Mouse (Mus musculus) limb, embryonic 14.5 days (tissue): ENCODE measurements at regions not wholly inside any gene's neighbourhood (a gene's known extent, or its start where the extent isn't known, plus 50 kb on each side); places are given as distances from the start of the nearest gene placed in this dataset.

ENCODE experiments used
- ATAC-seq: fragments of 200-750 bp; cut with Nextera tagmentation; 2 replicates; pipeline ENCODE4 v1.8.0; 2017; ENCODE audit warnings: low read depth, moderate number of reproducible peaks, moderate TSS enrichment; ENCODE audit not compliant: low FRiP score
- DNase-seq: peaks from one replicate; pipeline ENCODE4 v3.0.0-alpha.2; 2015; ENCODE audit warnings: low spot score
- H3K27ac ChIP-seq: fragments of 300-500 bp; sonication (generic); replicated peaks from 2 replicates; pipeline ENCODE4 v1.5.1; 2014; ENCODE audit warnings: low read depth, mild to moderate bottlenecking, low read length, moderate library complexity, mixed read lengths
- H3K27me3 ChIP-seq: fragments of 300-500 bp; sonication (generic); 2 replicates; pipeline ENCODE4 v1.6.1; 2014; ENCODE audit warnings: low read length, mixed read lengths; ENCODE audit not compliant: control insufficient read depth, insufficient read depth
- H3K36me3 ChIP-seq: fragments of 300-500 bp; sonication (generic); 2 replicates; pipeline ENCODE4 v1.6.1; 2014; ENCODE audit warnings: mild to moderate bottlenecking, low read length, moderate library complexity, mixed read lengths; ENCODE audit not compliant: control insufficient read depth, insufficient read depth
- H3K4me1 ChIP-seq: fragments of 300-500 bp; sonication (generic); 2 replicates; pipeline ENCODE4 v1.6.1; 2014; ENCODE audit warnings: antibody characterized with exemption, low read length, mixed read lengths; ENCODE audit not compliant: control insufficient read depth, insufficient read depth
- H3K4me2 ChIP-seq: fragments of 300-500 bp; sonication (generic); replicated peaks from 2 replicates; pipeline ENCODE4 v1.6.1; 2014; ENCODE audit warnings: low read depth, mild to moderate bottlenecking, low read length, moderate library complexity; ENCODE audit not compliant: severe bottlenecking
- H3K4me3 ChIP-seq: fragments of 300-500 bp; sonication (generic); replicated peaks from 2 replicates; pipeline ENCODE4 v1.5.1; 2014; ENCODE audit warnings: low read length
- H3K9ac ChIP-seq: fragments of 300-500 bp; sonication (generic); 2 replicates; pipeline ENCODE4 v1.6.1; 2014; ENCODE audit warnings: mild to moderate bottlenecking, low read depth, low read length, moderate library complexity; ENCODE audit not compliant: severe bottlenecking
- H3K9me3 ChIP-seq: fragments of 300-500 bp; sonication (generic); 2 replicates; pipeline ENCODE4 v1.6.1; 2016; ENCODE audit warnings: low read length; ENCODE audit not compliant: control insufficient read depth
- POLR2A ChIP-seq: fragments of 200-500 bp; IDR thresholded peaks from 2 replicates; pipeline ENCODE4 v1.8.0; 2012; ENCODE audit warnings: inconsistent platforms, mild to moderate bottlenecking, moderate library complexity, borderline replicate concordance; ENCODE audit not compliant: insufficient read depth, insufficient read length; ENCODE audit errors: extremely low read depth
- WGBS: fragments of 180-500 bp; shearing (Covaris S2); extraction: QIAGEN DNeasy Blood & Tissue Kit; methylation state at CpG from one replicate; pipeline ENCODE4 v1.1.7; 2014; 5-methylcytosine and 5-hydroxymethylcytosine counted together

DNA sequence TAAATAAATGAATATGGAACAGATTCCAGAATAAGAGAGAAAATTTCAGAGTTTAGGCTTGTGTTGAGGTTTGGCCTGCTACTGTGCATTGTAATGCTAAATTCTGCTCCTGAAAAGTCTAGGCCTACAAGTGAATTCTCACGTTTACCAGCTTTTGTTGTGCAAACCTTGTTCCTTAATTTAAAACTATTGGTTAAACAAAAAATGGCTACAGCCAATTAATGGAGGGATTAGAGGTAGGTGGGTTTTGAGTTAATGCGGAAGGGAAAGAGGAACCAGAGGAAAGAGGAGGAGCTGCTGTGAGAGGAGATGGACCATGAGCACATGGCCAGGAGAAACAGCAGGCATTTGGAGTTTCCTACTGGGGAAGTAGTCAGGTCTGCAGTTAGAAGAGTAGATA, 79.1 kb upstream of the Tle4 start:
- H3K27ac ChIP-seq, result no peak overlapping the region
- TF ChIP-seq POLR2A, result no peak
- ATAC-seq (no peak), DNase-seq (no peak)
- H3K4me2 ChIP-seq, result no peak overlapping the region
- H3K4me3 ChIP-seq, result no peak overlapping the region
- no peak overlapping the region for H3K9ac ChIP-seq
- H3K9me3 ChIP-seq, result no peaks in the 10 kb centered on the region
- 74% methylated on average over 2 of the region's 2 CpGs for WGBS
- H3K4me1 ChIP-seq, result no peaks in the 10 kb centered on the region
- no peaks in the 10 kb centered on the region for H3K27me3 ChIP-seq
- no peaks in the 10 kb centered on the region for H3K36me3 ChIP-seq

DNA sequence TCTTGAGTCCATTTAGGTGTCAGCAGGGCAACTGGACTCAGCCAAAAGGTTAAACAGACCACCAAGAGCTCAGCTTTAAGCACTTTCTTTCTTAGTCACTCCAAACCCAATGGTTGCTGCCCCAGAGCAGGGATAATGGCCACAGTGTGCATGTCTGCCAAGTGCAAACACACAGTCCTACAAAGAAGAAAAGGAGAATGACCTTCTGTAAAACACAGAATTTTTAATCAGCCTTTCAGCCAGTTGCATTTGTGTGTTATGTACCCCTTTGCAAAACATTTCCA, 72.9 kb upstream of the Tle4 start:
- Histone ChIP-seq H3K4me2 (no peak overlapping the region), H3K9ac (no peak overlapping the region), H3K4me1 (peaks cover 7% of the 10 kb centered on the region; the same call in 1 of the 2 replicates), H3K4me3 (no peak overlapping the region), H3K36me3 (no peaks in the 10 kb centered on the region), H3K9me3 (no peaks in the 10 kb centered on the region), H3K27ac (no peak overlapping the region), H3K27me3 (no peaks in the 10 kb centered on the region)
- TF ChIP-seq POLR2A, result no peak
- ATAC-seq (no peak), DNase-seq (no peak)

DNA sequence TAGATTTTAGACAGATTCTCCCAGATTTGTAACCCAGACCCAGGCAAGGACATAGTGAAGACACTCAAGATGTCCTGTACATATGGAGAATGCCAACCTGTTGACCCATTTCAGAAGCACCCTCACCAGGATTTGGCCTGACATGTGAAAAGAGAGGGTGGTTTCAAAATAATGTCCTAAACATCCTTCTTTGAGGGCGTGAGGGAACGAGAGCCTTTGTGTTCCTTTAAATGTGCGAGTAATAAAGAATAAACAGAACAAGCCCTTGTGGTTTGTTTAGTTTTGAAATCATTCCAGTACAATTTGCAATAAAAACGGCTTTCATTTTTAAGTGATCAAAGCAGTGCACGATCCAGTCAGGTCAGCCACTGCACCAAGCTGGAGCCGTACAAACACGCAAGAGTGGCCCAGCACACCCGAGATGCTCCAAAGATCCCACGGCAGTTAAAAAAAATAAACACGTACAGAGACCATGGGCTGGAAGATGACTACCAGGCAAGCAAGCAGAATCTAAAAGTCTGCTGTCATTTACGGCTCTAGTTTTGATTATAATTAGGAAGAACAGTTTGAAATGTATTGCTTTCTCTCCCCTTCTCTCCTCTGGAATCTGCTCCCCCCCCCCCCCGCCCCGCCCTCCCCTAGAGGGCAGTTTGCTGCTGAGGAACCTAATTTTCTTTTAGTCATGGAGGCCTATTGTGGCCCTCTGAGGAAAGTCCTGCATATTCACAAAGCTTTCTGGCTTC, 72.4 kb upstream of the Tle4 start:
- TF ChIP-seq POLR2A, result no peak
- no peak overlapping the region for H3K4me3 ChIP-seq
- H3K36me3 ChIP-seq, result no peaks in the 10 kb centered on the region
- peaks cover 7% of the 10 kb centered on the region; the same call in 1 of the 2 replicates for H3K4me1 ChIP-seq
- 34% methylated on average over 12 of the region's 13 CpGs for WGBS
- H3K4me2 ChIP-seq, result 0 out of 2 replicates have a peak overlapping the region, but pooled peaks have one; percentile 9
- DNase-seq, result no peak
- H3K9me3 ChIP-seq, result no peaks in the 10 kb centered on the region
- no peaks in the 10 kb centered on the region for H3K27me3 ChIP-seq
- H3K9ac ChIP-seq, result no peak overlapping the region
- no peak overlapping the region for H3K27ac ChIP-seq
- no peak for ATAC-seq

DNA sequence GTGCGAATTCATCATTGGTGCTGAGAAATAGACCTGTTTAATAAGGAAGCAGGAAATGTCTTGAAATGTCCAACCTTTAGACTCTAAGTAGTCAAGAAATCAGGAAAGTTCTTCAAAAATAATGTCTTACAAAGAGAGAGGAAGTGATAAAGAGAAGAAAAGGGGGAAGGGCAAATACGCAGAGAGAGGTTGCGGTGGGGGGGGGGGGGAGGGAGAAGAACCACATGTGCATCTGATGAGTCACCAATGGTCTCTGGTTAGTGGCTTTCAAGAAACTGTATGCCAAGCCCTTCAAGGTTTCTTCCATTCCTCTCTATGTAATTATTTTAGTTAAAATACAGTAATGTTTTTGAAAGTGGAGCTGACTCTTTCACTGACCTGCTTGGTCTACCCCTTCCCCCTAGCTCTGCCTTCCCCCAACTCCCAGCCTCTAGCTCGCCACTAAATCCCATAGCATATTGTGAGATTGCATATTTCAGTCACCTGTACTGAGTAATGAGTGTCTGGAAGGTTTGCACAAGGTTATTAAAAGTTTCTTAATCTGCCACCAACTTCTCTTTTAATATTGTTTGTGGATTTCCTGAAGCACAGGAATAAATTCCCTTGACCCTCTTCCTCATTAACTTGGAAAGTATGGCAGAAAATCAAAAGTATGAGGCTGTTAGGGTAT, 70.8 kb upstream of the Tle4 start:
- Histone ChIP-seq H3K9me3 (no peaks in the 10 kb centered on the region), H3K36me3 (no peaks in the 10 kb centered on the region), H3K27me3 (no peaks in the 10 kb centered on the region), H3K4me1 (peaks cover 7% of the 10 kb centered on the region; the same call in 1 of the 2 replicates), H3K4me2 (no peak overlapping the region), H3K4me3 (no peak overlapping the region), H3K27ac (no peak overlapping the region), H3K9ac (no peak overlapping the region)
- no peak for ATAC-seq
- no peak for DNase-seq
- no peak for TF ChIP-seq POLR2A
- 79% methylated on average over 4 of the region's 4 CpGs for WGBS

DNA sequence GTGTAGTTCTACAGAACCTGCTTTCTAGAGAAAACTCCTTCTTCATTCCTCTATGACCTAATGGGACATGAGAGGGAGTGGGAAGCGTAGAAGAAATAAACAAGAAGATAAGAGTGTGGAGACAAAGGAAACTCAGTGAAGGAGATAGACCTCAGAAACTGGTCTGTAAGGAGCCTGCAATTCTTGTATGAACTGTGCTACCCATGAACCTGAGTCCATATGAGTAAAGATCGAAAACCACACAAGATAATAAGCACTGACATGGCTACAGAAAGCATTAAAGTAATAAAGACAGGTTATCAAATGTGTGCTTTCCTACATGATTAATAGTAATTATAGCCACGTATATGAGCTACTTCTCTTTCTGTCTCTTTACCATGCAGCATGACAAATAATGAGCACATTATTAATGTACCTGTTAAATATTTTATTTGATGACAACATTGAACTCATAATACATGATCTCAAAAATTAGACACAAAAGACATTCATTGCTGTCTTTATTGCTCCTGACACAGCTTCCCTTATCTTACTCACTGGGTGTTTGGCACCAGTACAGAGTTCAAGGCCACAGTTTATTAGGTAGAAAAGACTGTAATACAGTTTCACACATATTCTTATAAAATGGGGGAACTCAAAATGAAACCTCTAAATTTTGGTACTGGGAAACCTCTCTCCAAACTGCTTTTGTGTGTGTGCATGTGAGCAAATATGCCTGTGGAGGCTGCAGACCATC, 67.0 kb upstream of the Tle4 start:
- DNase-seq, result no peak
- no peak for TF ChIP-seq POLR2A
- Histone ChIP-seq H3K27me3 (no peaks in the 10 kb centered on the region), H3K4me2 (no peak overlapping the region), H3K9ac (no peak overlapping the region), H3K36me3 (no peaks in the 10 kb centered on the region), H3K27ac (no peak overlapping the region), H3K9me3 (no peaks in the 10 kb centered on the region), H3K4me1 (no peaks in the 10 kb centered on the region), H3K4me3 (no peak overlapping the region)
- ATAC-seq, result no peak
- 80% methylated on average over 3 of the region's 3 CpGs for WGBS
